Mouse (Mus musculus): ENCODE measurements at regions not wholly inside any gene's neighbourhood (a gene's known extent, or its start where the extent isn't known, plus 50 kb on each side); places are given as distances from the start of the nearest gene placed in this dataset.

DNA sequence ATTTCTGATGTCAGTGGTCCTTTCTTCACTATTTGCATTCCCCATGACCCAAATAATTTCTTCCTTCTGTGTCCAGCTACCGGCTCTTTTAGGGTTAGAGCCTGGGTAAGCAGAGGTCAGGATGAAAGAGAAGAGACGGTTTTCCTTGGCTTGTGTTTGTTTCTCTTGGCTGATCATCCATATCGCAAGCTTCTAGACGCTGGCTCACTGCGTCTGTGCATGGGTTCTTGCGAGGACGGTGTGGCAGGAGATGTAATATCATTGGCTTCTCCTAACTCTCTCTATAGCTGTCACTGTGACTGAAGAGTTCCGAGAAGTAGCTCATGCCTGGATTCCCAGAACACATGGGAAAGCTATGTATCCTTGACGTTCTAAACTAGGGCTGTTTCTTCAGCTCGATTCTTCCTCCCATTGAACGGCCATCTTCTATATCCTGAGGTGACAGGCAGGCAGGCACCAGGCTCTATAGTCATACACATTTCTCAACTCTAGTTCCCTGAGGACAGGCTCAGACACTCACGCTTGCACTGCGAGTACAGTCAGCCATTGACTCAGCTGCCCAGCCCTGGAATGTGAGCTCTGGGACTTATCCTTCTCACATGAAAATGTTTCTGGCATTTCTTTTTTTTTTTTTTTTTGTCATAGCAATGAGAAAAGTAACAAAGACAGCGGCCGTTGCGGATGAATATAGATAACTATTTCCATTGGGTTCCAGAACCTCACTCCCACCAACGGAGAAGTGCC is 85.0 kb downstream of the Bach1 start:
- DNase-seq (ENCODE audit: low spot score), result no peak

DNA sequence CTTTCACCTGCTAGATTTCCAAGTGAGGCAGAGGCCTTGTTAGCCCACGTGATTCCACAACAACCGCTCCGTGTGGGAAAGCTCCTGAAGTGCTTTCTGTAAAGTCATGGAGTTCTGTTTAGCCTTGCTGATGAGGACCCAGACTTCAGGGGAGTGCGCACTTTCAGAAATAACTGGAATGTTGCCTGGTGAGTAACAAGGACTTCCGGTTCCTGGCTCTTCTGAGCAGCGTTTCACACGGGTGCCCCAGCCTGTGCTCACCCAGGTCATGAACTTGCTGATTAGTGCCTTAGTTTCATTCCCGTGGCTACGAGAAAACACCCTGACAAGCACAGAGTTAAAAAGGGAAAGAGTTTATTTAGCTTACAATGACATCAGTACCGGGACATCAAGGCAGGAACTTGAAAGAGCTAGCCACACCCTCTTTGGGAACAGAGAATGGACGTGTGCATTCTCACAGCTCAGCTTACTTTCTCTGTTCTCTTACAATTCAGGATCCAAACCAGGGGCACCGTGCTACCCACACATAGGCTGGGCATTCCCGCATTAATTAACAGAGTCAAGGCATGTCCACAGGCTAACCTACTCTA is 85.8 kb downstream of the Bach1 start:
- DNase-seq (ENCODE audit: low spot score), result no peak

DNA sequence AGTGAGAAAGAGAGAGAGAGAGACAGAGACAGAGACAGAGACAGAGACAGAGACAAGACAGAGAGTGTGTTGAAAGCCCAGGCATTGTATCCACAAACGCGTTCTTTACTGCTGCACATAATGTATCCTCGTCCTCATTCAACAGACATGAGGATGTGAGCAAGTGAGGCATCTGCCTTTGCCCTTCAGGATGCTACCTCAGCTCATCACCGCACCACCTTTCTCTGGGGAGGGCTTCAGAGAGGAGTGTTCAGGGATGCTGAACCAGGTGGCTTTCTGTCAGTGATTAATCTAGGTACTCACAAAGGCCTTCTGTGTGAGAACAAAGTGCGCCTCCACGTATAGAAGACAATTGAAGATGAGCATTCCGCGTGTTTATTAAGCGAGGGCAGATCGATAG is 90.8 kb downstream of the Bach1 start:
- no peak for DNase-seq (ENCODE audit: low spot score)

DNA sequence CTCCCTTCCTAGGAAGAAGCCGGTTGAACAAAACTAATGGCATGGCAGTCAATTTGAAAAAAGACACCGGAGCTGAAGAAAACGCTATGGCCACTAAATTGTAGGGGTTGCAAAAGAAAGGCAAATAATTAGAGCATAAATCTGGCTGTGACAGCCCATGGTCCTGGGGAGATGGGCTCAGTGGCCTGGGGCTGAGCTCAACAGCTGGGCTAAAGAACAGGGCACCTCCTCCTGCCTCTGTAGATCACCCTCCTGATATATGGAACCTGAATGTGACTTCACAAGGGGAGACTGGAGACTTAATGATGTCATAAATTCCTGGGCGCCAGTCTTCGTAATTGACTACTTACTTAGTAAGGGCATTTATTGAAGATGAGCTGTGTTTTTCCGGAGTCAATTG is 91.2 kb downstream of the Bach1 start:
- DNase-seq (ENCODE audit: low spot score), result no peak

DNA sequence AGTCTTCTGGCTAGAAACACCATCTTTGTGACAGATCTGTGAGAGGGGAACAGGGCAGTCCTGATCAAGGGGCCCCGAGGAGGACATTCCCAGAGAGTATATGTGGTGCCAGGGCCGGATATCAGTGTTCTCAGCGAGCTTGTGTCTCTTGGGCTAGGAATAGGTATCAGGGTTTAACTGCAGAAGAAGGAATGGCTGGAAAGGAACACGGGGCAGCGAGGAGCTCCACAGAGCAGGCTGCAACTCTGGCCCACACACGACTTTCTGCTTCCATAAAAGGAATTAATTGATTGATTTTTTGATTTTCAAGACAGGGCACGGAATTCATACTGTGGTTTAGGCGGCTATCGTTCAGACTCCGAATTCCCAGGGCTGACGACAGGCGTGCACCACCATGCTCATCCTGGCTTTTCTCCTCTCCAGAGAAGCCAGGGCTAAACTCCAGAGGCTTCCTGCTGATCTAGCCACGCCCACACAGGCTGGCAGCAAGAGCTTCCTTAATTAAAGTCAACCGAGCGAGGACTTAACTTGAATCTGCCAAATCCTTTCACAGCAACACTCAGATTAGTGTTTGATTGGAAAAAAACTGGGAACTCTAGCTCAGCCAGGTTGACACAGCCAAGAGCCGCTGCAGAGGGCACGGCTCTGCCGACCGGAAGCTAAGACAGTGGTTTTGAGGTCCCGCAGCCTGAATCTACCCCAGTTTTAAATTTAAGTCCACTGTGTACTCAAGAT is 97.9 kb downstream of the Bach1 start:
- DNase-seq (ENCODE audit: low spot score), result peak; percentile 9

DNA sequence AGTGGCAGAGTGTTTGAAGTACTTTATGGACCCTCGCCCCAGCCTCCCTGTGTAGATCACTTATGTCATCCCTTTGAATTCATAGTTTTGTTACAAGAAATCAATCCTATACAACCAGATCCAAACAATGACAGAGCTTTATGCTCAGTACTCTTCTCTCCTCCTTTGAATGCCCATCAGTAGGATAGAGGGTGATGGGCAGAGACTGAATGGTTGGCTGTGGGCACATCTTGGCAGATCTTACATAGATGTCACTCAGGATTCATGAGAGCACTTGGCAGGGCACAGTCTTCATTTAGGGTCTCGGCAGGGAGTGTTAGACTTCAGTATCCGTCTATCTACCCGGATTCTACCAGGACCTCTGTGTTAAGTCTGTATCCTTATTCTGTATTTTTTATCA is 103.6 kb downstream of the Bach1 start:
- DNase-seq (ENCODE audit: low spot score), result no peak

DNA sequence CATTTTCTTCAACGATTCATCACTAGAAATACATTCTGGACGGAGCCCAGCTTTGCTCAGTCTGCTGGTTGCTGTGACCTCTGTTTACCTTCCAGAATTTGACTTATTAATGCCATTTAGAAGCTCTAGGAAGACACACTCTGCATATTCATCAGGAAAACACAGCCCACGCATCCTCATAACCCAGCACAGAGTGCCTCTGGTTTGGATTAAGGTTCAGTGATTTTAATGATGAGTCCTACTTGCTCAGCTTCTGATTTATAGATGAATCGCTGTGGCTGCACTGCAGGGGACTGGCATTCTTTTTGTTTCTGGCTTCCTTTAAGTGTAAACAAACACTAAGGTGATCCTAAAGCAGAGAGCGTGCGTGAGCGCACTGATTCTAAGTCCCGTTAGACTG is 118.8 kb downstream of the Bach1 start:
- DNase-seq (ENCODE audit: low spot score), result no peak

DNA sequence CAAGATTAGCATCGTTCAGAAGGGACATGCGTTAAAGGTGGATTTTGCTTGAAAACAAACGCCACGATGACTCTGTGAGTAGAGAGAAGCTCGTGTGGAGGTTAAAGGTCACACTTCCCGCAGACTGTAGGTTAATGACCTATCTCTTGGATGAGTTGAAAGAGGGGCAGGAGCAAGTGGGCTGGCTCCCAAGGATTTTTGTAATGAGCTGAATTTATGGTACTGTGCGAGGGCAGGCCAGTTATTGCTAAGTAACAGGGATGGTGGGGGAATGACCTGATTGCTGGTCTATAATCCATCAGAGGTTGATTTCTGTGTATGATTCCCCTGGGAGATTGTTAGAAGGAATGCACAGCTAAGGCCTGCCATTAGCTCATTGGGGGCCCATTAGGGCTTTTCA is 135.6 kb downstream of the Bach1 start:
- no peak for DNase-seq (ENCODE audit: low spot score)

DNA sequence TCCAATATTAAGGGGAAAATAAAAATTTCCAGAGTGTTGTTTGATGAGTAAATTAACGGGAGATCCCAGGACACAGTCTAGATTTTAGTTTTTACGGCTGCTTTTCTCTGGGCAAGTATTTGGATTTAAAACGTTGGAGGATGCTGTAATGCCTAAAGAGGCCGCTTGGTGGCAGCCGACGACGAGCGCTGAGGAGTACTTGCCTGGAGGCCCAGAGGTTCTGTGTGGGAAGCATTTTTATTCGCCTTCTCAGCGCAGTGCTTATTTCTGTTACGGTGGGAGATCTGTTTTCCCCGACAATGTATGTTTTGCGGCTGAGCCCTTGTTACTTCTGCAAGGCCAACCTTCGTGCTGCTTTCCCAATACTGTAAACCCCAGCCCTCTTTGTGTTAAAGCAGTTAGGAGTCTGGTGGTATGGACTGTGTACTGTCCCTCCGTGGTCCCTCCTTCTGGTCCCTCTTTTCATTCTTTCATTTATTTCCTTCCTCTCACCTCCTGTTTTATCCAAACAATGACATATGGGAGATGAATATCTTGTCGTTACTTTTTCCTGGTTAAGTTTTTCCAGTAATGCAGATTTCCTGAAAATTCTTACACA is 142.3 kb downstream of the Bach1 start:
- peak; percentile 67 for DNase-seq (ENCODE audit: low spot score)

Data from ovary, postnatal 14 days (tissue).